12 mouse cellular contexts compared by ENCODE assay signal in genomic region chr17:35236996-35237395, GRCm38 (mm10). TPM values are rescaled to one million over a fixed set of nuclear protein-coding genes. Genes with fewer than 3 reads are reported as not detected.
A peak's percentile ranks its signal among the peaks of the same experiment; 100 is the strongest.
DNase-seq lines count a peak whose midpoint lies in the region; ATAC-seq lines count a peak whose summit lies in the region.
"Had no signal": no experiment of that assay in that cellular context is flagged by ENCODE, and none has a peak within 500 bp of the region (broad histone marks: within the 10 kb centered on the region; RNA-seq: fewer than 3 reads in every experiment).

No protein-coding gene starts in this region.

- H3K36me3 ChIP-seq in heart, embryonic 13.5 days = peaks cover 18% of the 10 kb centered on the region
- peaks cover 11% of the 10 kb centered on the region for H3K36me3 ChIP-seq in forebrain, embryonic 13.5 days (ENCODE audit: poor library complexity, severe bottlenecking)
- H3K36me3 ChIP-seq in midbrain, embryonic 12.5 days = peaks cover 11% of the 10 kb centered on the region; the same call in 1 of the 2 replicates
- H3K36me3 ChIP-seq: intestine, embryonic 15.5 days had no signal

- no peak overlapping the region for H3K27ac ChIP-seq in heart, embryonic 13.5 days (replicated peaks)
- H3K27ac ChIP-seq in forebrain, embryonic 13.5 days = peak overlapping the region; percentile 97
- peak overlapping the region; percentile 95 for H3K27ac ChIP-seq in midbrain, embryonic 12.5 days (replicated peaks)

- no peak overlapping the region for H3K4me3 ChIP-seq in heart, embryonic 13.5 days
- H3K4me3 ChIP-seq in forebrain, embryonic 13.5 days = peak overlapping the region; percentile 58
- peak overlapping the region; percentile 66 for H3K4me3 ChIP-seq in midbrain, embryonic 12.5 days

- 67% methylated on average over 9 of the region's 9 CpGs for whole genome bisulfite sequencing in heart, embryonic 13.5 days
- 78% methylated on average over 9 of the region's 9 CpGs for whole genome bisulfite sequencing in forebrain, embryonic 13.5 days
- WGBS in midbrain, embryonic 12.5 days = 79% methylated on average over 9 of the region's 9 CpGs

- DNase-seq in heart, postnatal 14 days = no peak
- DNase-seq in cerebellum, postnatal 10 days = peak; percentile 44 to 54
- DNase-seq in left cerebral cortex, postnatal 36 days (ENCODE audit: low spot score in 2 of 2) = no peak
- DNase-seq in kidney, adult 8-10 months = no peak
- DNase-seq in adrenal gland, adult 18-20 months (ENCODE audit: low spot score in 2 of 2) = no peak

- no peaks in the 10 kb centered on the region for H3K27me3 ChIP-seq in heart, embryonic 13.5 days (replicated peaks)
- H3K27me3 ChIP-seq in forebrain, embryonic 13.5 days = no peaks in the 10 kb centered on the region
- H3K27me3 ChIP-seq in midbrain, embryonic 12.5 days = no peaks in the 10 kb centered on the region
- H3K27me3 ChIP-seq: intestine, embryonic 15.5 days had no signal

- 0 out of 2 replicates have a peak overlapping the region, but pooled peaks have one; percentile 45 for H3K9ac ChIP-seq in heart, embryonic 13.5 days
- peak overlapping the region; percentile 86 for H3K9ac ChIP-seq in forebrain, embryonic 13.5 days
- peak overlapping the region; percentile 86 for H3K9ac ChIP-seq in midbrain, embryonic 12.5 days (replicated peaks)
- H3K9ac ChIP-seq: intestine, embryonic 15.5 days had no signal

- H3K9me3 ChIP-seq in heart, embryonic 13.5 days = no peaks in the 10 kb centered on the region
- H3K9me3 ChIP-seq in forebrain, embryonic 13.5 days (replicated peaks) = no peaks in the 10 kb centered on the region
- H3K9me3 ChIP-seq in midbrain, embryonic 12.5 days = no peaks in the 10 kb centered on the region
- H3K9me3 ChIP-seq: intestine, embryonic 15.5 days had no signal

- ATAC-seq in heart, embryonic 13.5 days (ENCODE audit: extremely low read depth, insufficient number of reproducible peaks, low FRiP score, low TSS enrichment) = no peak
- no peak for ATAC-seq in forebrain, embryonic 13.5 days
- no peak for ATAC-seq in midbrain, embryonic 12.5 days (ENCODE audit: low FRiP score, low read depth)

- intact Hi-C loops in heart, postnatal 14 days (cut with DNase I) = no loop called here
- intact Hi-C loops in left cerebral cortex, postnatal 36 days (cut with DNase I) = loop anchor here (2.0 to 10.0 kb wide), 5 partner anchors 72 to 645 kb away; partner anchors contain the start of genes C2, Csnk2b, Ehmt2 and Gpank1

- H3K4me2 ChIP-seq in heart, embryonic 13.5 days = no peak overlapping the region
- peak overlapping the region; percentile 85 for H3K4me2 ChIP-seq in forebrain, embryonic 13.5 days
- H3K4me2 ChIP-seq in midbrain, embryonic 12.5 days (replicated peaks) = peak overlapping the region; percentile 86

- peaks cover 47% of the 10 kb centered on the region for H3K4me1 ChIP-seq in heart, embryonic 13.5 days
- H3K4me1 ChIP-seq in forebrain, embryonic 13.5 days = peaks cover 37% of the 10 kb centered on the region
- H3K4me1 ChIP-seq in midbrain, embryonic 12.5 days = peaks cover 33% of the 10 kb centered on the region

RNA-seq across cellular contexts. Expression of gene Nfkbil1, which starts 1.4 kb away (rescaled TPM):
- 7.6 and 8.1 TPM in 2 replicates for polyA plus RNA-seq in heart, embryonic 13.5 days (2015; fragmentation: Nextera tagmentation; extraction: Ambion mirVana)
- 10 to 100 TPM in 1 of 2 experiments, 1 to 10 TPM in 1; 8.4 to 10.4 TPM for total RNA-seq in heart, postnatal 14 days (2021)
- polyA plus RNA-seq in forebrain, embryonic 13.5 days (2015; fragmentation: Nextera tagmentation; extraction: Ambion mirVana) = 10.5 and 11.2 TPM in 2 replicates
- 10.9 and 11.4 TPM in 2 replicates for polyA plus RNA-seq in midbrain, embryonic 12.5 days (2016; fragmentation: Nextera tagmentation; extraction: Ambion mirVana)
- total RNA-seq in left cerebral cortex, postnatal 36 days (2021) = 10 to 100 TPM; 15.5 to 16.6 TPM
- 10 to 100 TPM; 12.4 to 15.3 TPM for total RNA-seq in adrenal gland, adult 18-20 months (2021)

RNA-seq across cellular contexts. Expression of gene Atp6v1g2, which starts 3.5 kb away (rescaled TPM):
- polyA plus RNA-seq in heart, embryonic 13.5 days (2015; fragmentation: Nextera tagmentation; extraction: Ambion mirVana) = 10.6 and 10.7 TPM in 2 replicates
- 1 to 10 TPM; 4.1 to 4.4 TPM for total RNA-seq in heart, postnatal 14 days (2021)
- 20.8 and 24.3 TPM in 2 replicates for polyA plus RNA-seq in forebrain, embryonic 13.5 days (2015; fragmentation: Nextera tagmentation; extraction: Ambion mirVana)
- polyA plus RNA-seq in midbrain, embryonic 12.5 days (2016; fragmentation: Nextera tagmentation; extraction: Ambion mirVana) = 18.8 and 19.6 TPM in 2 replicates
- 100 to 1,000 TPM; 514 to 593 TPM for total RNA-seq in left cerebral cortex, postnatal 36 days (2021)
- total RNA-seq in adrenal gland, adult 18-20 months (2021) = 1 to 10 TPM; 4.7 to 5.3 TPM

RNA-seq across cellular contexts. Expression of gene Ddx39b, which starts 4.5 kb away (rescaled TPM):
- polyA plus RNA-seq in heart, embryonic 13.5 days (2015; fragmentation: Nextera tagmentation; extraction: Ambion mirVana) = 279 TPM in 2 replicates
- total RNA-seq in heart, postnatal 14 days (2021) = 100 to 1,000 TPM; 107 to 118 TPM
- polyA plus RNA-seq in forebrain, embryonic 13.5 days (2015; fragmentation: Nextera tagmentation; extraction: Ambion mirVana) = 592 and 632 TPM in 2 replicates
- 565 and 579 TPM in 2 replicates for polyA plus RNA-seq in midbrain, embryonic 12.5 days (2016; fragmentation: Nextera tagmentation; extraction: Ambion mirVana)
- 100 to 1,000 TPM; 189 to 214 TPM for total RNA-seq in left cerebral cortex, postnatal 36 days (2021)
- total RNA-seq in adrenal gland, adult 18-20 months (2021) = 100 to 1,000 TPM; 195 to 213 TPM

RNA-seq across cellular contexts. Expression of gene Gm16181, which starts 16.4 kb away (rescaled TPM):
- not detected in 2 replicates for polyA plus RNA-seq in heart, embryonic 13.5 days (2015; fragmentation: Nextera tagmentation; extraction: Ambion mirVana)
- total RNA-seq in heart, postnatal 14 days (2021) = under 1 TPM in 1 of 2 experiments, not detected in 1; 0.71 TPM
- polyA plus RNA-seq in forebrain, embryonic 13.5 days (2015; fragmentation: Nextera tagmentation; extraction: Ambion mirVana) = 0.37 and 0.59 TPM in 2 replicates
- polyA plus RNA-seq in midbrain, embryonic 12.5 days (2016; fragmentation: Nextera tagmentation; extraction: Ambion mirVana) = 0.38 TPM in 1 of 2 replicates, not detected in the other
- not detected for total RNA-seq in left cerebral cortex, postnatal 36 days (2021)
- not detected for total RNA-seq in adrenal gland, adult 18-20 months (2021)
- total RNA-seq: common myeloid progenitor, adult 5-6 weeks; gastrocnemius, postnatal 10 days; left cerebral cortex, postnatal 10 days had no signal

RNA-seq across cellular contexts. Expression of gene H2-D1, which starts 25.5 kb away (rescaled TPM):
- polyA plus RNA-seq in heart, embryonic 13.5 days (2015; fragmentation: Nextera tagmentation; extraction: Ambion mirVana) = 43.4 and 48.6 TPM in 2 replicates
- total RNA-seq in heart, postnatal 14 days (2021) = 10 to 100 TPM; 77.3 to 77.5 TPM
- polyA plus RNA-seq in forebrain, embryonic 13.5 days (2015; fragmentation: Nextera tagmentation; extraction: Ambion mirVana) = 37.7 and 45.8 TPM in 2 replicates
- polyA plus RNA-seq in midbrain, embryonic 12.5 days (2016; fragmentation: Nextera tagmentation; extraction: Ambion mirVana) = 45.5 and 47.8 TPM in 2 replicates
- 10 to 100 TPM; 19.6 to 23.3 TPM for total RNA-seq in left cerebral cortex, postnatal 36 days (2021)
- total RNA-seq in adrenal gland, adult 18-20 months (2021) = 100 to 1,000 TPM; 219 to 653 TPM

Comparison
In these comparisons a context has a peak if more than half of its experiments do, and no peak if none do; other contexts are left out.
1. DNase-seq: peak in cerebellum, postnatal 10 days (2 of 2); none in heart, postnatal 14 days (0 of 2), left cerebral cortex, postnatal 36 days (0 of 2), kidney, adult 8-10 months (0 of 2) and adrenal gland, adult 18-20 months (0 of 2).
2. RNA of gene Atp6v1g2, which starts 3.5 kb away (total RNA-seq): 514 to 593 TPM in left cerebral cortex, postnatal 36 days; 4.7 to 5.3 TPM in adrenal gland, adult 18-20 months and 4.1 to 4.4 TPM in heart, postnatal 14 days; every median in the first group is over 10 times any median in the second.
3. Peak in every context shown above with its lines, with median percentiles within 50 percentile points of each other: H3K9ac ChIP-seq.